Mouse (Mus musculus): ENCODE measurements around the gene Cltc. TPM values are rescaled to one million over a fixed set of nuclear protein-coding genes. Genes with fewer than 3 reads are reported as not detected.

Cltc gene
- polyA plus RNA-seq, 1 experiment, result 86.1 TPM

GRCm38 (mm10) chr11:86717306-86718065 is 39.9 kb downstream of the Cltc start:
- Histone ChIP-seq H3K4me2 (ENCODE audit: low read depth) (no peak overlapping the region), H3K4me3 (no peak overlapping the region), H3K79me2 (ENCODE audit: control insufficient read depth, insufficient read depth) (no peaks in the 10 kb centered on the region), H3K27me3 (ENCODE audit: control insufficient read depth, insufficient read depth, insufficient read length) (no peaks in the 10 kb centered on the region), H3ac (ENCODE audit: control insufficient read depth, insufficient read length) (no peak overlapping the region), H3K36me3 (ENCODE audit: control insufficient read depth, insufficient read depth) (peaks cover 86% of the 10 kb centered on the region)
- TF ChIP-seq USF1 (IDR thresholded peaks at IDR 0.05; ENCODE audit: low read depth) (no peak), MAX (IDR thresholded peaks at IDR 0.05; ENCODE audit: low read depth) (no peak), TCF12 (IDR thresholded peaks at IDR 0.05; ENCODE audit: insufficient read depth, poor library complexity, severe bottlenecking) (no peak), CEBPB (IDR thresholded peaks at IDR 0.05; ENCODE audit: insufficient read depth, poor library complexity, severe bottlenecking) (no peak), REST (IDR thresholded peaks at IDR 0.05; ENCODE audit: insufficient read depth, insufficient read length) (no peak), MYOG (IDR thresholded peaks at IDR 0.05; ENCODE audit: control insufficient read depth in 1 of 3, insufficient read depth in 1 of 3, insufficient read length in 2 of 3, low read depth in 2 of 3) (no peak), POLR2A (IDR thresholded peaks at IDR 0.05; ENCODE audit: insufficient read length, low read depth) (no peak), E2F4 (IDR thresholded peaks at IDR 0.05; ENCODE audit: insufficient read depth) (no peak), SRF (IDR thresholded peaks at IDR 0.05; ENCODE audit: control insufficient read depth, insufficient read length, low read depth) (no peak), POLR2AphosphoS2 (IDR thresholded peaks at IDR 0.05; ENCODE audit: insufficient read length, low read depth) (no peak)

- TF ChIP-seq SRF (IDR thresholded peaks at IDR 0.05; ENCODE audit: control insufficient read depth, insufficient read length, low read depth) (no peak), E2F4 (IDR thresholded peaks at IDR 0.05; ENCODE audit: insufficient read depth) (no peak), USF1 (IDR thresholded peaks at IDR 0.05; ENCODE audit: low read depth) (no peak), MAX (IDR thresholded peaks at IDR 0.05; ENCODE audit: low read depth) (no peak), MYOG (IDR thresholded peaks at IDR 0.05; ENCODE audit: control insufficient read depth in 1 of 3, insufficient read depth in 1 of 3, insufficient read length in 2 of 3, low read depth in 2 of 3) (no peak), TCF3 (IDR thresholded peaks at IDR 0.05; ENCODE audit: insufficient read length, low read depth) (no peak), POLR2A (IDR thresholded peaks at IDR 0.05; ENCODE audit: insufficient read length, low read depth) (no peak), POLR2AphosphoS2 (IDR thresholded peaks at IDR 0.05; ENCODE audit: insufficient read length, low read depth) (no peak), REST (IDR thresholded peaks at IDR 0.05; ENCODE audit: insufficient read depth, insufficient read length) (no peak), CEBPB (IDR thresholded peaks at IDR 0.05; ENCODE audit: insufficient read depth, poor library complexity, severe bottlenecking) (no peak), MYOD1 (IDR thresholded peaks at IDR 0.05; ENCODE audit: control insufficient read depth in 1 of 3, insufficient read length in 2 of 3, low read depth in 2 of 3) (no peak), TCF12 (IDR thresholded peaks at IDR 0.05; ENCODE audit: insufficient read depth, poor library complexity, severe bottlenecking) (no peak)
- H3K4me3 ChIP-seq, result no peak overlapping the region
- H3K36me3 ChIP-seq (ENCODE audit: control insufficient read depth, insufficient read depth), result peaks cover 87% of the 10 kb centered on the region
- H3K4me2 ChIP-seq (ENCODE audit: low read depth), result no peak overlapping the region
- no peaks in the 10 kb centered on the region for H3K27me3 ChIP-seq (ENCODE audit: control insufficient read depth, insufficient read depth, insufficient read length)
- no peak overlapping the region for H3ac ChIP-seq (ENCODE audit: control insufficient read depth, insufficient read length)
- no peaks in the 10 kb centered on the region for H3K79me2 ChIP-seq (ENCODE audit: control insufficient read depth, insufficient read depth)
These were observed 42.8 kb downstream of the Cltc start for GRCm38 (mm10) chr11:86714606-86715005.

- TF ChIP-seq SRF (IDR thresholded peaks at IDR 0.05; ENCODE audit: control insufficient read depth, insufficient read length, low read depth), result no peak
- no peak for TF ChIP-seq TCF12 (IDR thresholded peaks at IDR 0.05; ENCODE audit: insufficient read depth, poor library complexity, severe bottlenecking)
- no peak for TF ChIP-seq MYOD1 (IDR thresholded peaks at IDR 0.05; ENCODE audit: control insufficient read depth in 1 of 3, insufficient read length in 2 of 3, low read depth in 2 of 3)
- peaks cover 95% of the 10 kb centered on the region for H3K36me3 ChIP-seq (ENCODE audit: control insufficient read depth, insufficient read depth)
- no peaks in the 10 kb centered on the region for H3K79me2 ChIP-seq (ENCODE audit: control insufficient read depth, insufficient read depth)
- no peak overlapping the region for H3K4me3 ChIP-seq
- H3K4me2 ChIP-seq (ENCODE audit: low read depth), result no peak overlapping the region
- H3ac ChIP-seq (ENCODE audit: control insufficient read depth, insufficient read length), result no peak overlapping the region
- H3K27me3 ChIP-seq (ENCODE audit: control insufficient read depth, insufficient read depth, insufficient read length), result no peaks in the 10 kb centered on the region
These were observed 56.2 kb downstream of the Cltc start for GRCm38 (mm10) chr11:86701151-86701550.

- no peak overlapping the region for H3ac ChIP-seq (ENCODE audit: control insufficient read depth, insufficient read length)
- TF ChIP-seq POLR2AphosphoS2 (IDR thresholded peaks at IDR 0.05; ENCODE audit: insufficient read length, low read depth), result no peak
- TF ChIP-seq POLR2A (IDR thresholded peaks at IDR 0.05; ENCODE audit: insufficient read length, low read depth), result no peak
- TF ChIP-seq TCF12 (IDR thresholded peaks at IDR 0.05; ENCODE audit: insufficient read depth, poor library complexity, severe bottlenecking), result no peak
- no peak for TF ChIP-seq USF1 (IDR thresholded peaks at IDR 0.05; ENCODE audit: low read depth)
- no peak for TF ChIP-seq MAX (IDR thresholded peaks at IDR 0.05; ENCODE audit: low read depth)
- TF ChIP-seq SRF (IDR thresholded peaks at IDR 0.05; ENCODE audit: control insufficient read depth, insufficient read length, low read depth), result no peak
- TF ChIP-seq REST (IDR thresholded peaks at IDR 0.05; ENCODE audit: insufficient read depth, insufficient read length), result no peak
- no peak for TF ChIP-seq E2F4 (IDR thresholded peaks at IDR 0.05; ENCODE audit: insufficient read depth)
- no peak overlapping the region for H3K4me2 ChIP-seq (ENCODE audit: low read depth)
- H3K36me3 ChIP-seq (ENCODE audit: control insufficient read depth, insufficient read depth), result peaks cover 90% of the 10 kb centered on the region
- no peaks in the 10 kb centered on the region for H3K27me3 ChIP-seq (ENCODE audit: control insufficient read depth, insufficient read depth, insufficient read length)
- H3K4me3 ChIP-seq, result no peak overlapping the region
- H3K79me2 ChIP-seq (ENCODE audit: control insufficient read depth, insufficient read depth), result peaks cover 3% of the 10 kb centered on the region
These were observed 61.9 kb downstream of the Cltc start for GRCm38 (mm10) chr11:86695461-86695860.

- no peak for TF ChIP-seq E2F4 (IDR thresholded peaks at IDR 0.05; ENCODE audit: insufficient read depth)
- no peak for TF ChIP-seq TCF3 (IDR thresholded peaks at IDR 0.05; ENCODE audit: insufficient read length, low read depth)
- no peak for TF ChIP-seq POLR2A (IDR thresholded peaks at IDR 0.05; ENCODE audit: insufficient read length, low read depth)
- no peak for TF ChIP-seq CEBPB (IDR thresholded peaks at IDR 0.05; ENCODE audit: insufficient read depth, poor library complexity, severe bottlenecking)
- TF ChIP-seq SRF (IDR thresholded peaks at IDR 0.05; ENCODE audit: control insufficient read depth, insufficient read length, low read depth), result no peak
- TF ChIP-seq MYOG (IDR thresholded peaks at IDR 0.05; ENCODE audit: control insufficient read depth in 1 of 3, insufficient read depth in 1 of 3, insufficient read length in 2 of 3, low read depth in 2 of 3), result no peak
- TF ChIP-seq USF1 (IDR thresholded peaks at IDR 0.05; ENCODE audit: low read depth), result no peak
- TF ChIP-seq TCF12 (IDR thresholded peaks at IDR 0.05; ENCODE audit: insufficient read depth, poor library complexity, severe bottlenecking), result no peak
- TF ChIP-seq REST (IDR thresholded peaks at IDR 0.05; ENCODE audit: insufficient read depth, insufficient read length), result no peak
- TF ChIP-seq MAX (IDR thresholded peaks at IDR 0.05; ENCODE audit: low read depth), result no peak
- TF ChIP-seq MYOD1 (IDR thresholded peaks at IDR 0.05; ENCODE audit: control insufficient read depth in 1 of 3, insufficient read length in 2 of 3, low read depth in 2 of 3), result no peak
- no peak for TF ChIP-seq POLR2AphosphoS2 (IDR thresholded peaks at IDR 0.05; ENCODE audit: insufficient read length, low read depth)
- H3K79me2 ChIP-seq (ENCODE audit: control insufficient read depth, insufficient read depth), result peaks cover 31% of the 10 kb centered on the region
- H3K4me2 ChIP-seq (ENCODE audit: low read depth), result peak overlapping the region; percentile 22
- H3K27me3 ChIP-seq (ENCODE audit: control insufficient read depth, insufficient read depth, insufficient read length), result no peaks in the 10 kb centered on the region
- no peak overlapping the region for H3K4me3 ChIP-seq
- H3ac ChIP-seq (ENCODE audit: control insufficient read depth, insufficient read length), result no peak overlapping the region
- H3K36me3 ChIP-seq (ENCODE audit: control insufficient read depth, insufficient read depth), result peaks cover 85% of the 10 kb centered on the region
These were observed 64.8 kb downstream of the Cltc start for GRCm38 (mm10) chr11:86692546-86692945.

All from myocyte (in vitro differentiated cells).